Mouse (Mus musculus): ENCODE results near the gene Rfk.

GRCm38 (mm10) chr19:17385022-17385421 lies 8.8 kb upstream of the Rfk start:
- no peak for TF ChIP-seq NANOG (IDR thresholded peaks at IDR 0.05; ENCODE audit: borderline replicate concordance, low read length)
- no peak for TF ChIP-seq CTCF (conservative IDR thresholded peaks at IDR 0.05; ENCODE audit: low read length)
- TF ChIP-seq POU5F1 (IDR thresholded peaks at IDR 0.05; ENCODE audit: borderline replicate concordance, low read length) = no peak

Data from E14TG2a.4 (cell line).